Mouse (Mus musculus): ENCODE results near the gene Fam107a.

- TF ChIP-seq CTCF (IDR thresholded peaks at IDR 0.05; ENCODE audit: low read depth, low read length): no peak
- TF ChIP-seq POLR2A (IDR thresholded peaks at IDR 0.05; ENCODE audit: borderline replicate concordance, low read depth, low read length): no peak
These were observed 59.1 kb downstream of the Fam107a start for GRCm38 (mm10) chr14:8258752-8259151.

All from bone marrow macrophage, adult 2 months (primary cell).